Mouse (Mus musculus) lung, adult 2 months (tissue): ENCODE results near the gene Tab1. TPM values are rescaled to one million over a fixed set of nuclear protein-coding genes. Genes with fewer than 3 reads are reported as not detected.

Experiments
- DNase-seq: peaks from one replicate; pipeline ENCODE4 v3.0.0; 2022
- H3K4me1 ChIP-seq: fragments of 200-500 bp; 2 replicates; pipeline ENCODE4 v1.6.1; 2011; ENCODE audit warnings: low read length; ENCODE audit not compliant: control insufficient read depth, insufficient read depth
- H3K4me3 ChIP-seq: fragments of 200-500 bp; replicated peaks from 2 replicates; pipeline ENCODE3; 2011; ENCODE audit warnings: low read depth, mild to moderate bottlenecking, control low read depth, low read length; ENCODE audit errors: extremely low read depth
- CTCF ChIP-seq: fragments of 200-500 bp; IDR thresholded peaks from 2 replicates; pipeline ENCODE4 v1.5.1; 2011; ENCODE audit warnings: mild to moderate bottlenecking, low read length, control low read depth; ENCODE audit not compliant: insufficient read depth
- POLR2A ChIP-seq: fragments of 200-500 bp; IDR thresholded peaks from 2 replicates; pipeline ENCODE4 v1.6.1; 2011; ENCODE audit warnings: low read depth, mild to moderate bottlenecking, control low read depth, low read length, borderline replicate concordance; ENCODE audit errors: extremely low read depth
- WGBS: fragments of 180-500 bp; shearing (Covaris S2); methylation state at CpG from one replicate; pipeline ENCODE4 v1.1.7; 2018; 5-methylcytosine and 5-hydroxymethylcytosine counted together
- polyA plus RNA-seq: library from polyadenylated mRNA; depleted of rRNA; stranded (reverse); fragments of >200 nt; gene quantifications from 2 replicates; pipeline ENCODE4 v1.2.3, GENCODE M21; 2012

Tab1 gene
- polyA plus RNA-seq, 1 experiment, result 23.5 TPM

DNA sequence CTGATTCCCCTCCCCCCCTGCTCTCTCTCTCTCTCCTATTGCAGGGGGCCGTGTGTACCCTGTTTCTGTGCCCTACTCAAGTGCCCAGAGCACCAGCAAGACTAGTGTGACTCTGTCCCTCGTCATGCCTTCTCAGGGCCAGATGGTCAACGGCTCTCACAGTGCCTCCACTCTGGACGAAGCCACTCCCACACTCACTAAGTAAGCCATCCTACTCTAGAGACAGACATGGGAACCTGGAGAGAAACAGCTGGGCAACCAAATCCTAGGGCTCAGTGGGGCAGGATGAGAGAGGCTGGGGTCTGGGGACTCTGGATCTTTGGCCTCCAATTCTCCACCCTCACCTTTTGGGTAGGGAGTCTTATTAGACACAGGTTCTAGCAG, 25.8 kb downstream of the Tab1 start:
- TF ChIP-seq CTCF (no peak), POLR2A (no peak)
- Histone ChIP-seq H3K4me3 (no peak overlapping the region), H3K4me1 (peaks cover 4% of the 10 kb centered on the region; the same call in 1 of the 2 replicates)
- 45% methylated on average over 4 of the region's 4 CpGs for WGBS
- no peak for DNase-seq

GRCm38 (mm10) chr15:80159286-80159901, 26.5 kb downstream of the Tab1 start:
- WGBS, result 37% methylated on average over 8 of the region's 8 CpGs
- DNase-seq, result peak; percentile 46
- TF ChIP-seq CTCF (no peak), POLR2A (peak; percentile 48; the same call in 1 of the 2 replicates)
- Histone ChIP-seq H3K4me3 (no peak overlapping the region), H3K4me1 (peaks cover 4% of the 10 kb centered on the region; the same call in 1 of the 2 replicates)

GRCm38 (mm10) chr15:80160223-80160622, 27.3 kb downstream of the Tab1 start:
- Histone ChIP-seq H3K4me1 (peaks cover 4% of the 10 kb centered on the region; the same call in 1 of the 2 replicates), H3K4me3 (no peak overlapping the region)
- WGBS, result 79% methylated on average over 13 of the region's 13 CpGs
- TF ChIP-seq CTCF, result no peak
- no peak for TF ChIP-seq POLR2A
- no peak for DNase-seq

GRCm38 (mm10) chr15:80160726-80161125, 27.8 kb downstream of the Tab1 start:
- DNase-seq, result no peak
- Histone ChIP-seq H3K4me1 (peaks cover 4% of the 10 kb centered on the region; the same call in 1 of the 2 replicates), H3K4me3 (no peak overlapping the region)
- 84% methylated on average over 4 of the region's 4 CpGs for WGBS
- TF ChIP-seq CTCF, result no peak
- no peak for TF ChIP-seq POLR2A

DNA sequence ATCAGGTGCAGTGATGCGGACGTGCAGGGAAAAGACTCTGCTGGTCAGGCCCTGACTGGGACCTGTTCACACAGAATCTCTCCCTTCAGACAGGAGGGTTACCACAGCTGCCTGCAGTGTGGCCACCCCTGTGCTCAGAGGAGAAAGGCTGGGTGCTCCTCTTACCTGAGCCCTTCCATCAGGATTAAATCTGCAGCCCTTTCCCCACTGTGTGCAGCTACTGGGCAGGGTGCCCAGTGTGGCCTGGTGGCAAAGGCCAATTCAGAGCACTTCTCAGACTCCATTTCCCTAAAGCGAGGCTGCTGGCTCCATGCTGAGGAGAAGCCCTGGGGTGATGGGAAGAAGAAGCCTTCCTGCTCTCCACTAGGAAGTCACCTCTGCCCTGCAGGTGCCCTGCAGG, 28.3 kb downstream of the Tab1 start:
- Histone ChIP-seq H3K4me3 (no peak overlapping the region), H3K4me1 (peaks cover 4% of the 10 kb centered on the region; the same call in 1 of the 2 replicates)
- 87% methylated on average over 3 of the region's 3 CpGs for WGBS
- TF ChIP-seq POLR2A (no peak), CTCF (no peak)
- DNase-seq, result no peak

GRCm38 (mm10) chr15:80162401-80162964, 29.6 kb downstream of the Tab1 start:
- Histone ChIP-seq H3K4me1 (peaks cover 4% of the 10 kb centered on the region; the same call in 1 of the 2 replicates), H3K4me3 (no peak overlapping the region)
- no peak for DNase-seq
- TF ChIP-seq POLR2A (no peak), CTCF (no peak)
- 75% methylated on average over 4 of the region's 4 CpGs for WGBS

DNA sequence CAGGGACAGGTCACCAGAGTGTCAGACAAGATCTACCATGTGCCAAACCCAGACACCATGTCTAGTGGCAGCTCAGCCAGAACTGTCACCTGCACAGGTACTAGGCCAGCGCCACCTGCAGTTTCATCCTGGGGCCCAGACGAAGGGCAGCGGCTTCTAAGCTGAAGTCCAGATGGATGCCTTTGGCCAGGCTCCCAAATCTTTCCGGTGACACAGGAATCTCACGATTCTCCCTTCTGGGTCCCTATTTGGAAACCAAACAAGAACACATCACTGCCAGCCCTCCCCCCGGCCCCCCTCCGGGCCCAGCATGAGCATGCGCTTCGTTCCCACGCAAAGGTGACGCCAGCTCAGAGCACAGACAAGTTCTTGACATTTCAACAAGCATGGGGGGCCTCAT, 30.3 kb downstream of the Tab1 start:
- 75% methylated on average over 11 of the region's 11 CpGs for WGBS
- DNase-seq, result no peak
- TF ChIP-seq CTCF (no peak), POLR2A (no peak)

DNA sequence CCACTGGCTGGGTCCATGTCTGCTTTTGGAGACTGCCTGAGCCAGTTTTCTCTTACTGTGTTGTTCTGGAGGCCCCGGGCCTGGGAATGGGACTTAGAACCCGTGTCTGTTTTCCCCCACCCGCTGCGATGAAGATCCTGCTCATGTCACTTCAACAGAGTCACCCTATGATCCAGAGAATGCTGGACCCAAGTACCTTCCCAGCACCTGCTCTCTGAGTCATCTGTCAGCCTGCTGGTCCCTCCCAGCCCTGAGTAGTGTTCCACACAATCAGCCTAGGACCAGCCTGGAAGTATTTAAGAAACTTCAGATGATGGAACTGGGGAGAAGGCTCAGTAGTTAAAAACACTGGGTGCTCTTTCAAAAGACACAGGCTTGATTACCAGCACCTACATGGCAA, 30.8 kb downstream of the Tab1 start:
- Histone ChIP-seq H3K4me1 (peaks cover 4% of the 10 kb centered on the region; the same call in 1 of the 2 replicates), H3K4me3 (no peak overlapping the region)
- DNase-seq, result no peak
- WGBS, result 83% methylated on average over 4 of the region's 4 CpGs
- no peak for TF ChIP-seq POLR2A
- TF ChIP-seq CTCF, result no peak

More for the DNA sequence above, 30.3 kb downstream of the Tab1 start:
- H3K4me3 ChIP-seq, result no peak overlapping the region
- peaks cover 4% of the 10 kb centered on the region; the same call in 1 of the 2 replicates for H3K4me1 ChIP-seq

GRCm38 (mm10) chr15:80165396-80165795, 32.5 kb downstream of the Tab1 start:
- no peak for DNase-seq
- 37% methylated on average over 5 of the region's 5 CpGs for WGBS
- Histone ChIP-seq H3K4me3 (no peak overlapping the region), H3K4me1 (no peaks in the 10 kb centered on the region)
- TF ChIP-seq POLR2A (no peak), CTCF (no peak)

- Histone ChIP-seq H3K4me3 (no peak overlapping the region), H3K4me1 (no peaks in the 10 kb centered on the region)
- 90% methylated on average over 1 of the region's 1 CpGs for WGBS
- DNase-seq, result no peak
- no peak for TF ChIP-seq POLR2A
- no peak for TF ChIP-seq CTCF
These were observed 36.6 kb downstream of the Tab1 start for GRCm38 (mm10) chr15:80169484-80169883.
